Mouse (Mus musculus) G1E (cell line): ENCODE data around the gene Grhl3.

ENCODE experiments used
- CTCF ChIP-seq: IDR thresholded peaks from 2 replicates; pipeline ENCODE4 v1.5.1; 2012; ENCODE audit warnings: low read depth, low read length, inconsistent platforms, mixed read lengths
- GATA1 ChIP-seq: IDR thresholded peaks from 2 replicates; pipeline ENCODE4 v1.6.1; 2012; ENCODE audit warnings: borderline replicate concordance, low read length, inconsistent platforms, mixed read lengths
- POLR2AphosphoS5 ChIP-seq: IDR thresholded peaks from 2 replicates; pipeline ENCODE4 v1.6.1; 2012; ENCODE audit warnings: low read depth, low read length, inconsistent platforms; ENCODE audit not compliant: insufficient replicate concordance
- TAL1 ChIP-seq: conservative IDR thresholded peaks from 2 replicates; pipeline ENCODE4 v1.6.1; 2012; ENCODE audit warnings: low read depth, low read length, inconsistent platforms, mixed read lengths

- TF ChIP-seq GATA1 (no peak), CTCF (no peak), POLR2AphosphoS5 (no peak), TAL1 (no peak)
Measured at GRCm38 (mm10) chr4:135609986-135610385, 36.6 kb upstream of the Grhl3 start.
